Mouse (Mus musculus): ENCODE results near the gene Ccdc186.

Ccdc186 gene

DNA sequence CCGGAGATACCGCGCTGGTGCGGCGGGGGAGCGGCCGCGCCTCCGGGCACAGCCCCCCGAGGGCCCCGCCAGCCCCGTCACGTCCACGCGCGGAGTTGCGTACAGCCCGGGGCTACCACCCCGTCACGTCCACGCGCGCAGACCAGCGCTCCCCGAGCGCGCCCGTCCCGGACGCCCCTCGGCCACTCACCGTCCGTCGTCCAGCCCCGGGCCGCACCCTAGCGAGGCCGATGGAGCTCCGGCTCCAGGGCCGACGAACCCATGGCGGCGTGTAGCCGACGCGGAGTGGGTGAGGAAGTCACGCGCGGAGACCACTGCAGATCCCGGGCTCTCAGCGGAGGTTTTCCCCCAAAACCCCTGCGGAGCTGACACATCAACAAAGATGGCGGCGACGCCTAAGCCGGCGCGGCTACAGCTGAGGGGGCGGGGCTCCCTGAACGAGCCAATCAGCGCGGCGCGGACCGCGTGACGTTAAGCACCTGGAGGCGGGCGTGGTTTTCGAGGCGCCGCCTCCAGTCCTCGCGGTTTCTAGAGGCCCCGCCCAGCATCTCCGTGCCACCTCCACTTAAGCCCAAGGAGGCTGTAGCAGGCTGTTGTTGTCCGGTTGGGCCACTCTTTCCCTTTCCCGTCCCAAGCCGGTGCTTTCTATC lies at the start of gene Ccdc186:
Ccdc186 (minus strand) TSS at position 393 of the 650 bp plus-strand sequence.
- in situ Hi-C loops (cut with MboI; ENCODE audit: low sequenced_read_pairs) = no loop called here

DNA sequence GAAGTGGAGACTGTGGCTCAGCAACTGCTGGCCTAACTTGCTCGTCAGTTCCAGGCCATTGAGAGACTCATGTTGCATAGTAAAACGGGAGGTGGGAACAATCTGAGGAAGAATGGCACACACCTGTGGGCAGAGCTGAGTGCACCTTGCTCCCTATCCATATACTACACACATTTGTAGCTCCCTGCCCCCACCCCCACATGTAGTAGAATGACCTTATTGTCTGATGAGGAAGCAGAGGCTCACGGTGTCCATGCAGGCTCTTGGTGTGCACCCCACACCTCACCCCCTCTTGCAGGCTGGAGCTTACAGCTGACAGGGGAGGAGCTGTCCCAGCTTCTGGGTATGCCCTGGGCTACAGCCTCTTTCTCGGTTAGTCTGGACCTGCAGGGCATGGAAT lies 45.7 kb upstream of the Ccdc186 start:
- in situ Hi-C loops (cut with MboI; ENCODE audit: low sequenced_read_pairs) = no loop called here

DNA sequence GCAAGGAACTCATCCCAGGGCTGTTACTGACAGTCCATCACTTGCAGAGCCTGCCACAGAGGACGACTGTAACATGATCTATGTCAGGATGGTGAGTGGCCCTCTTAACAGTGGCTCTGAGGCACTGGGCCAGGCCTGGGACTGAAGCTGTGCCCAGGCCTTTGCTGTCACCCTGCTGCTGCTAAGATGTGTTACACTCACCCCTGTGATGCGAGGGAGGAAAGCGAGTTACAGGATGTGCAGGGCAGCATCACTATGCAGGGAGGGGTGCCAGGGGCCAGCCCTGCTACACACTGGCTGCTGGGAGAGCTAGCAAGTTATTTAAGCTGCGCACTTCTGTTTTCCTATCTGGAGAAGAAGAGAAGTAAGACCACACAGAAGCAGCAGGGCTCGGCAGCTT lies 34.5 kb upstream of the Ccdc186 start:
- in situ Hi-C loops (cut with MboI; ENCODE audit: low sequenced_read_pairs) = no loop called here

DNA sequence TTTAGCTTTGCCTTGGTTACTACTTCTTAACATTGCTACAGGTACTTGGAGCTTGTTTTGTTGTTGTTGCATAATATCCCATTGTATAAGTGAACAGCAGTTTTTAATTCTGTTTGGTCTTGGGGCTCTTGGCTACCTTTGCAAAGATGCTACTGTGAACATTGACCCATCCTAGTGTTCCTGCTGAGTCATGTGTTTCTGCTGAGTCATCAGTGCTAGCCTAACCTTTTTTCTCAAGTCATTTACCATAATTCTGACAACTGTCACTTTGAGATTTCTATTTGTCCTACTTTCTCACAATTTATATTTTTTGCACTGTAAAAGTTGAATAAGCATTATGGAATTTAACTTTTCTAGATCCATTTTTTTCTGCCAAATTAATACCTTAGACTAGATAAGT lies 30.6 kb upstream of the Ccdc186 start:
- in situ Hi-C loops (cut with MboI; ENCODE audit: low sequenced_read_pairs) = no loop called here

DNA sequence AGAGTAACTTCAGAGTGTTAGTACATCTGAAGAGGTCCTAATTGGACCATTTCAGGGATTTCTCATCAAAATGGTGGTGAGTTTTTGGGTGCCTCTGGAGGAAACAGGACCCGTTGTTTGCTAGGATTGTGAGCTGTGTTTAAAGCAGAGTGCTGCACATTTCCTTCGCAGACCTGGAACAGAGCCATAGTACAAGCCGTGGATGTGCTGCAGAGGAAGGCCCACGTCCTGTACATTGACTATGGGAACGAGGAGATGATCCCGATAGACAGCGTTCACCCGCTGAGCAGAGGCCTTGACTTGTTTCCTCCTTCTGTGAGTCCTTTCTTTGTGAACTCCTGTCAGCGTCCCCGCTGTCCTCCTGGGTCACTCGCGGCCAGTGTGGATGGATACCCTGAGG lies 21.0 kb upstream of the Ccdc186 start:
- in situ Hi-C loops (cut with MboI; ENCODE audit: low sequenced_read_pairs) = no loop called here

DNA sequence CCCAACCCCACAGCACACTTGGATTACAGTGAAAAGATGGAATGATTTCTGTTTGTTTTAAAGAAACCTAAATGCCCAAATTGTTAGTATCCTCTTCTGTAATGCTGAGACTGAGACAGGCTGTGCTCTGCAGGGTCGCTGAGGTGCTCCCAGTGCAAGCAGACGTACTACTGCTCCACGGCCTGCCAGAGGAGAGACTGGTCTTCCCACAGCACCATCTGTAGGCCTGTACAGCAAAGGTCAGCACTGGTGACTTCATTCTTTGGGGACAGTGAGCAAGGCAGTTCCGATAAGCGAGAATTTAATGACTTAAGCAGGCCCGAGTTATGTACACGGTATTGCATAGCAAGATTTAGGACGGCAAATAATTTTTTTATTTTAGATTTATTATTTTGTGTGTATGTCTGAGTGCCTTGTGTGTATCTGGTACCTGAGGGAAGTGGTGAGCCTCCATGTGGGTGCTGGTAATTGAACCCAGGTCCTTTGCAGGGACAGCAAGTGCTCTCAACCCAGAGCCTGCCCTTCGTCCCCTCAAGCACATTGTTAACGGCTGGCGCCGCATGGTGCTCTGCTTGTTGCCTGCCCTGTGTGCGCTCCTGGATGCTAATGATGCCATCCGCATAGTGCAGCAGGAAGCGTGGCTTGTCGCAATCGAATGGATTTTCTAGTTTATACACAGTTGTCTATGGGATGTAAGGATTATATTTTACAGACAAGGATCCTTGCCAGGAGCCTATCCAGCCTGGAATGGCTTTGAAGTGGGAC lies 17.1 kb upstream of the Ccdc186 start:
- in situ Hi-C loops (cut with MboI; ENCODE audit: low sequenced_read_pairs) = no loop called here

DNA sequence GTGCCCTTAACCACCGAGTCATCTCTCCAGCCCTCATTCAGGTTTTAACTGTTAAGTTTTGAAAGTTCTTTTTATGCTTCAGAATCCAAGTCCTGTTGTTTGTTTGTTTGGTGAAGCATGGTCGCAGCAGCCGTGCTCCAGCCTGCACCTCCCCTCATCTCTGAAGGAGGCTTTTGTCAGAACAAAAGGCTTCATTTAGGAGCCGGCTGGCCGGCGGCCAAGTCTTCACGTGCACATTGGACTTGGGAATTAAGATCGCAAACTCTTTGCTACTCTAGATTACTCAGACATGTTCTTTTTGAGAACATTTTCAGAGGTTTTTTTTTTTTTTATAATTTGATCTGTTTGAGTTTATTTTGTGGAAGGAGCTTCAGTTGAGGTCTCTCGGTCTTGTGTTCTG lies 13.3 kb upstream of the Ccdc186 start:
- in situ Hi-C loops (cut with MboI; ENCODE audit: low sequenced_read_pairs) = no loop called here

DNA sequence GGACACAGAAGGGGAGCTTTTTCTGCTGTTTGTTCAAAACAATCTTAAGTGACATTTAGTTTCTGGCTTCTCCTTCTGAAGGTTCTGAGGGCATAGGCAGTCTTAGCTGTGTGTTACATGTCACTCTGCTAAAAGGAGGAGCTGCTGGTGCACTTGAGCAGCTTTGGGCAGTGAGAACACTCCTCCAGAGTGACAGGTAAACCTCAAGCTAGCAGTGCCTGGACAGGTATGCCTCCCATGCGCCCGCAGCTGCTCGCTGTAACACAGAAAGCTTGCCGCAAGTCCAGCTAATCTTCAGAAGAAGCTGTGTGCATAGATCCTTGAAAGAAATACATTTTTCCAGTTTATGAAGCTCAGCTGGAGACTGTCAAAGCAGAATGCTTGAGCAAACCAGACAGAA lies 8.2 kb upstream of the Ccdc186 start:
- in situ Hi-C loops (cut with MboI; ENCODE audit: low sequenced_read_pairs) = no loop called here

DNA sequence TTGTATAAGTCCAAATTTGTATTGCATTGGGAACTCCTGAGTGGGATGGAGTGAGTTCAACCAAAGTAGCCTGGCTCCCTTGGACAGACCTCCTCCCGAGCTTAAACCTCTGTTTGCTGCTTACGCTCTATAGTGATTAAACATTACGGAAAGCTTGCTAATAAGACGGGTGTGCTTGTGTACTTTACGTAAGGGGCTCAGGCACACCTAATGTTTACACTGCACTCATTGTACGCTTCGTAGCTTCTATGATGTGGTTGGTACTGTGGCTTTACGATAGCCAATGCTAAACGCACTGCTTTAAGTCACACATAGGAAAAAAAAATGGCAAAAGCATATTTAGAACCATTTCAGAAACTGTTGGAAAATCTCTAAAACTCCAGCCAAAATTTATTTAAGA lies 7.3 kb upstream of the Ccdc186 start:
- in situ Hi-C loops (cut with MboI; ENCODE audit: low sequenced_read_pairs) = no loop called here

DNA sequence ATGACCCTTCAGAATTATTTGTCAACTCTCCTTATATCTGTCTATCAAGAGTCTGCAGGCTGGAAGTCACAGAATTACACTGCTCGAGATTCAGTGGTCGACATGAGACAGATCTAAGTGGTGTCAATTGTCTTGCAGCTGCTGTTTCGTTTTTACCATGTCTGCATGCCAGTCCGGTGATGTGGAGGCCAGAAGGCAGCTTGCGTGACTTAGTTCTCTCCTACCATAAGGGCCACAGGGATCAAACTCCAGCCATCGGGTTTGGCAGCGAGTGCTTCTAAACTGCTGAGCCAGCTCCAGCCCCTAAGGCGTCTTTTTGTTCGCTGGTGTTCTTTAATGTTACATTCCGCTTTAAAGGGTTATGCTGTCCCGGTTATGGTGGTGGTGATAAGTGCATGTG lies 6.3 kb upstream of the Ccdc186 start:
- in situ Hi-C loops (cut with MboI; ENCODE audit: low sequenced_read_pairs) = no loop called here

DNA sequence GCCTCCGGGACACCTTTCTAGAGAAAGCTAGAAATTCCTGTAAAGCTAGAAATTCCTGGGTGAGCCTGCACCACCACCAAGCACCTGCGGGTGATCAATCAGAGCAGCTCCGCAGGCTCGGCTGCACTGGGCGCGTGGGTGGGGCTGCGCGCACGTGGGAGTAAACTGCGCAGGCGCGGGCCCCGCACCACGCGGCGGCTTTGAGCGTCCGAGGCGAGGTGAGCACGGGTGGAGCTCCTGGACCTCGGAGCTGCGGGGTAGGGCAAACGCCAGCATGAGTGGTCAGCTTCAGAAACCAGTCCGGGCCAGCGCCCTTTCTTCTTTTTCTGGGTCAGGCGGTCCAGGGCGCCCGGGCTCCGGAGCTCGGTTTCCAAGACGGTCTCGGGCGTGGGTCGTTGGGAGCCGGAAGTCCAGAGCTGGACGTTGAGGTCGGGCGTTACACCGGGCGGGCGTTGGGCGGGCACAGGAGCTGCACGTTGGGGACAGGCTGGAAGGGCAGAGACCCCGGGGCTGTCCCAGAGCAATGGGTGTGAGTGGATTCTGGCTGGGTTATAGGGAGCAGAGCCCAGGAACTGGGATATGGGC lies 4.1 kb upstream of the Ccdc186 start, which contains the start of gene Tdrd1:
Tdrd1 (plus strand) TSS at position 163 of the 585 bp plus-strand sequence.
- in situ Hi-C loops (cut with MboI; ENCODE audit: low sequenced_read_pairs) = no loop called here

DNA sequence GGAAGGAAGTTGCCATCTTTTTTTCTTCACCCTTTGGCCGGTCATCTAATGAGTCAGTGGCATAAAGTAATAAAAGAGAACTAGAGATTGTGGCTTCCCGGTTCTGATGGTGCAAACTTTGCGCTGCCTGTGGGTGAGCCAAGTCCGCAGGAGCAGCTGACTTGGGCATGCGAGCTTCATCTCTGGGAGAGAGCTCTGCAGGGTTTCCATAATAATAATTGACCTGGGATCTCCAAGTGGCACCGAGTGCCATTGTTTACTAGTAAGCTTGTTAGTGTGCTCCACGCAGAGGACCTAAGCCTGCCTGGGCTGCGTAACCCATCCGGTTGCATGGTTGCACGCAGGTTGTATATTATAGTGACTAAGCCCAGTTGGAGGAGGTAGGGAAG lies 452 bp upstream of the Ccdc186 start:
- in situ Hi-C loops (cut with MboI; ENCODE audit: low sequenced_read_pairs) = no loop called here

DNA sequence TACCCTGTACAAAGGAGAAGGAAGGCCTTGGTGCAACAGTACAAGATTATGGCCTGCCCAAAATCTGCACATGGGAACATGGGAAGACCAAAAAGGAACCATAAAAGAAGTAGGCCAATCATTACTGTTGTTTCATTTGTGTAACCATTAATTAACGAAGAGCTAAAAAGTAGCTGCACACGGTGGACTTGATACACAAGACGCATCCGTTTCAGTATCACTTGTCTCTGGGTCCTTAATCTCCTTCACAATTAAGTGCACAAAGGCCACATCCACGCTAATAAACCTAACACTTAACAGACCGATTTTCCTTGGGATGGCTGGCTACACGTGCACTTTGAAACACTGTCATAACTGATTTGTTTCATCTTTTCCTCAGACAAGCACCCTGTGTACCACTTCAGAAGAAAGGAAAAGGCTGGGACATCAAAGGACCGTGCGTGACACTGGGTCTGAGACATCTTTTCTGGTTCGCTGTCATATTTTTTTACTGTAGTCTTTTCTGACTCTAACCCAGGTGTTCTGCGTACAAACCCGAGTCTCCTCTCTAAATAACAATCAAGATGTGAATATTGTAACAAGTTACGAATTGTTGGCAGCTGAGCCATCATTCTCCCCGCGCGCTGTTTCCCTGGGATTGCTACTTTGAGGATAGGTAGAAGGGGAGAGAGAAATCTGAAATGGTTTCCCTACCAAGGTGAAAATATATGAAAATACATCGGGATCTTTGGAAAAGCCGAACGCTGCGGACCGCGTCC lies 771 bp downstream of the Ccdc186 start:
- in situ Hi-C loops (cut with MboI; ENCODE audit: low sequenced_read_pairs) = no loop called here

DNA sequence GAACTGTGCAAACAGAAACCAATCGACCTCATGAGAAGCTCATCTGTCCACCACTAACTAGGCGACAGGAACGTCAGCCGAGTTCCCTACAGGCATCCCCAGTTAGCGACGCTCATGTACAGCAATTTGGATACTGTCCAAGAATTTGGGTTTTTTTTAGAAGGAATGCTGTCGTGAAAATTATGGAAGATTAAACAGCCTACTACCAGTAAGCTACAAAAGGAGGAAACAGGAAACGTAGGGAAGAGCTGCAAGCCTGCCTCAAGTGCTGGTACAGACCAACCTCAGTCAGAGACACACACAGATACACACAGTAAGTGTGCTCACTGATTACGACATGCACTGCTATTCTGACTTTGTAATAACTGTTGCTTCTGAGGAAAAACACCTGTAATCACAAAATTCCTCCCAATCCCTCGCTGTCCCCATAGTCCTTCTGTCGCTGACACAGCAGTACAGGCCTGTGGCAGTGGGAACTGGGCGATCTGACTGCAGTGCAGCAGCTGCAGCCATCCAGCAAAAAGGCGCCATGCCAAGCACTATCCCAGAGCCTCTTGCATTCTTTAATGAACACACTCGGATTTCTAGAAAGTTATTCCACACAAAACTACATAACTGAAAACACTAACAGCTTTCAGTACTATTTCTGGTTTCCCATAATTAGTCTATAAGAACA lies 4.0 kb downstream of the Ccdc186 start:
- in situ Hi-C loops (cut with MboI; ENCODE audit: low sequenced_read_pairs) = no loop called here

DNA sequence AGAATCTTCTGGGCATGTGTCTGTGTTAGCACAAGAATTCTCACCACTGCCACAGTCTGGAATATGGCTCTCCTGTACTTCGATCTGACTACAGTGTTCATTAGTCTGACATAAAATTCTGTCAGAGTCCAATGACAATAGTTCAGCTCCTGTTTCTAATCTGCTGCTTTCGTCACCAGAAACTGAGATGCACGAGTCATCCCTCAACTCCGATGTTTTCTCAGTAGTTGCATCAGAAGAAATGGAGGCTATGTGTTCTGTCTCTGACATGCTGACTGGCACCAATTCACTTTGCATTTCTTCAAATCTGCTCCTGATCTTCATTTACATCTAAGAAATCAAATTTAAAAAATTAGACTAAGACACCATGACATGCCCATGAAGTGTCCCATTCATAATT lies 8.6 kb downstream of the Ccdc186 start:
- in situ Hi-C loops (cut with MboI; ENCODE audit: low sequenced_read_pairs) = no loop called here

DNA sequence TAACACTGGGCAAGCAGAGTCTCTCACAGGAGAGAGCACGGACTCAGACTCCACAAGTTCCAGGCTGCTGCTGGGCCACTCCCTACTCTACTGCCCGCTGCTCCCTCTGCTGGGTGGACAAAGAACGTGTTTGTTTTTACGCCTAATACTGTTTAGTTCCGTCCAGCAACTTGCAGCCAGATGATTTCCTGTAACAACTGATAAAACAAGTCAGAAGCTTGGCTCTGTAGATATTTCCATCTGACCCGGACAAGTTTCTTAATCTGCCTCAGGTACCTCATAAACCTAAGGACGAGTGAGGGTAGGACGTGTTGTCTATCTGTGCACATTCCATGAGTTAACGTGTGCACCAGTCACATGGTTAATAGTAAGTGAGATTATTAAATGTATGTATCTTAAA lies 10.4 kb downstream of the Ccdc186 start:
- in situ Hi-C loops (cut with MboI; ENCODE audit: low sequenced_read_pairs) = no loop called here

DNA sequence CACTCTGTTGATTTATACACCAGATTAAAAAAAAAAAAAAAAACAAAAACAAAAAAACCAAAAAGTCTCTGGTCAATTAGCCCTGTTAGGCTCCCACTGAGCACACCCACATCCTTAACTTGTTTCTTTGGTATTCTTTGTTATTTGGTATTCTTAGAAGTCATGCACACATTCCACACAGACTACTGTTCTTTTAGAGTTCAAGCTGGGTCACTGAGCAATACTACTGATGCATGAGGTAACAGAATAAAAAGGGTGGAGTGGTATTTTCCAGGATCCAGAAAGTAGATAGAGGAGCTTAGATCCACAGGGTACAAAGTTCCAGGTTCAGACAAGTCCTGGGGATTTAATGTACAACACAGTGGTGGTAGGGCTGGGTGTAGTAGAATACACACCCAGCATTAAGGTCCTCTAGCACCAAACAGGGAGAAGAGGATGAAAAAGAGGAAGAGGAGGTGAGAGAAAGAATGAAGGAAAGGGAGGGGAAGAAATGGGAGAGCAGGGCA lies 11.3 kb downstream of the Ccdc186 start:
- in situ Hi-C loops (cut with MboI; ENCODE audit: low sequenced_read_pairs) = no loop called here

DNA sequence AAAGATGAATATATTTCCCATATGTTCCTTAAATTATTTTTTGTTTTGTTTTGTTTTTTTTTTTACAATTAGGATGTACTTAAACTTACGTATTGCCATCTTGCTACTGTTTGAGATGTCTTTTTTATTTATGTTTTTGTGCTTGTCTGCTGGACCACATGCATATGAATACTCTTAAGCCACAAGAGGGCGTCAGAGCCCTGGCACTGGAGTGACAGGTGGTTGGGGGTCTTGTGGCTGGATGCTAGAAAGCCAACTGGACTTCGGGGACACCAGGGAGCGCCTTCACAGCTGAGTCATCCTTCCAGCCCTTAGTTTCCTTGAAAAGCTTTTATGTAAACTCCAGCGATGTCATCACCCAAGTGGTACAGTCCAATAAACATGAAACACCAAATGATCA lies 13.2 kb downstream of the Ccdc186 start:
- in situ Hi-C loops (cut with MboI; ENCODE audit: low sequenced_read_pairs) = no loop called here

DNA sequence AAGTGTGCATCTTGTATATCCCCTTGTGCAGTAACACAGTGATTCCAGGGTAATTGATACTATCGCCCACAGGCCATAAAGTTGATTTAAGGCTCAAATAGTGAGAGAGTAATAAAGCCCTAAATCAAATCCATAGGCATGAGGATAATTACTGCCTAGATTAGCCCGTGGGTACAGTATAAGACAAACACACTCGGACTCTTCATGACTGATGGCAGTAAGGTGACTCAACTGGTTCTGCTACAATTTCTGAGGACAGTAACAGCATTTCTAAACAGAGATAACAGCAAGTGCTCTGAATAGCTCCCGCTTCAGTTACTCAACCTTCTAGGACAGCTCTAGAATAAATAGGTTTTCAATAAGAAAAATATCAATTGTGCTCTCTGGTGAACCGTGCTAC lies 14.9 kb downstream of the Ccdc186 start:
- in situ Hi-C loops (cut with MboI; ENCODE audit: low sequenced_read_pairs) = no loop called here

DNA sequence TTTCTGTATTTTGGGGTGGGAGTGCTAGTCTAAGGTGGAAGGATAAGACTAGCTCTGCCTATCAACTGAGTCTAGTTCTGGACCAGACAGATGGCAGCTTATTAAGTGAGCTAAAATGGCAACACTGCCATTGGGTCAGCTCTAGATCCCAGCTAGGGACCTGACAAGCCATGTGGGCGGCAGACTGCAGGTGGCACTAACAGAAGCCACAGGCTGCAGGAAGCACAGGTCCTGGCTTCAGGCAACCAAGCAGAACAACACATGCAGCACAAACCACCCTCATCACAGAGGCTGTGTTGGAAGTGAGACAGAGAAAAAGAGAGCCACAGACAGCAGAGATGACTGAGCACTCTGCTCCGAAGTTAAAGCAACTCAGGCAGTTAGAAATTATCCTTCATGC lies 16.6 kb downstream of the Ccdc186 start:
- in situ Hi-C loops (cut with MboI; ENCODE audit: low sequenced_read_pairs) = no loop called here

DNA sequence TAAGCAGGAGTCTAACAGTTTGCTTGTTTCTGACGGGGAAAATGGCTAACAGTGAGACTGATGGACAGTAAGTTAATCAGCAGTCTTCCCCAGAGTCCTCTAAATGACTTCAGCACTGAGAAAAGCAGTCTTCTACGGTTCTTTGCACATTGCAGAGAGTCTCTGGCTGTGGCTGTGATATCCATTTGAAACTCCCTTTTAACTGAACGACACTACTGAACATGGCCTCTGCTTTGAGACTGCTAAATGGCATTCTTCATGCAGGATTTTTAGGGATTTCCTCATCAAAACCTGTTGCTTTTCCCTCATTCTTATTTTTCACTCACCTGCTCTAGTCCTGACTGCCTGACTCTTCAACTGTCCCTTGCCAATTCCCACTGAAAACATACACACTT lies 19.6 kb downstream of the Ccdc186 start:
- in situ Hi-C loops (cut with MboI; ENCODE audit: low sequenced_read_pairs) = no loop called here
